Mouse (Mus musculus) embryonic fibroblast, embryonic 13.5 days (primary cell): Measurements from ENCODE around the gene Arhgef26. TPM values are rescaled to one million over a fixed set of nuclear protein-coding genes. Genes with fewer than 3 reads are reported as not detected.

ENCODE experiments used
- H3K27ac ChIP-seq: 2 replicates; pipeline ENCODE4 v1.5.1; 2012; ENCODE audit warnings: low read length, control low read depth, inconsistent platforms; ENCODE audit not compliant: insufficient read depth
- H3K4me1 ChIP-seq: 2 replicates; pipeline ENCODE4 v1.6.1; 2011; ENCODE audit warnings: low read length; ENCODE audit not compliant: control insufficient read depth, insufficient read depth
- H3K4me3 ChIP-seq: 2 replicates; pipeline ENCODE4 v1.5.1; 2011; ENCODE audit warnings: mild to moderate bottlenecking, control low read depth, low read length; ENCODE audit not compliant: insufficient read depth
- CTCF ChIP-seq: IDR thresholded peaks from 2 replicates; pipeline ENCODE4 v1.5.1; 2011; ENCODE audit warnings: mild to moderate bottlenecking, control low read depth, low read length, moderate library complexity, borderline replicate concordance; ENCODE audit not compliant: insufficient read depth
- POLR2A ChIP-seq: IDR thresholded peaks from 2 replicates; pipeline ENCODE4 v1.6.1; 2011; ENCODE audit warnings: low read depth, mild to moderate bottlenecking, control low read depth, low read length, moderate library complexity
- polyA plus RNA-seq: library from polyadenylated mRNA; stranded (reverse); fragments of >200 nt; gene quantifications from 2 replicates; pipeline ENCODE4 v1.2.4, GENCODE M21; 2011; ENCODE audit warnings: low read depth; ENCODE audit not compliant: missing spikeins, insufficient read length

Arhgef26 gene
- 0.23 and 1.1 TPM in 2 replicates for polyA plus RNA-seq

DNA sequence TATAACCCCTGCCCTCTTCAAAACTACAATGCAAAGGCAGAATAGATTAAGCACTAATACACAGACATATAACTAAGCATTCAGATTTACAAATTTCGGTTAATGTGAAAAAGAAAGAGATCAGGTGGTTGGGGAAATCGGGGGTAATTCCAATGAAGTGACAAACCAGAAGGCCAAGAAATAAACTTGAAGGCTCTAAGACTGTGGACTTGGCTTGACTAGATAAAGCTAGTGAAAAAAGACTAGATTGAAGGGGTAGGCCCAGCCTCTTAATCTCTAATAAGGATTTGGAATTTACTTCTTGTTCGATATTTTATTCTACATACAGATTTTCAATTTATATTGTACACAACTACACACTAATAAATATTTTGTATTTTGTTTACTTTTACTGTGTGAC lies at the start of gene Arhgef26:
TSS of gene Arhgef26 (plus strand) at position 301 of the 400 bp plus-strand sequence.
- no peak within 1 kb of the TSS for H3K27ac ChIP-seq
- peak within 1 kb of the TSS; percentile 67 for H3K4me3 ChIP-seq
- no peak for TF ChIP-seq CTCF
- no peak for TF ChIP-seq POLR2A
- no peaks in the 10 kb centered on the region for H3K4me1 ChIP-seq

- Histone ChIP-seq H3K4me3 (no peak overlapping the region), H3K27ac (no peak overlapping the region), H3K4me1 (no peaks in the 10 kb centered on the region)
- no peak for TF ChIP-seq POLR2A
- TF ChIP-seq CTCF, result no peak
These were observed 27.7 kb upstream of the Arhgef26 start for GRCm38 (mm10) chr3:62310493-62310892.

DNA sequence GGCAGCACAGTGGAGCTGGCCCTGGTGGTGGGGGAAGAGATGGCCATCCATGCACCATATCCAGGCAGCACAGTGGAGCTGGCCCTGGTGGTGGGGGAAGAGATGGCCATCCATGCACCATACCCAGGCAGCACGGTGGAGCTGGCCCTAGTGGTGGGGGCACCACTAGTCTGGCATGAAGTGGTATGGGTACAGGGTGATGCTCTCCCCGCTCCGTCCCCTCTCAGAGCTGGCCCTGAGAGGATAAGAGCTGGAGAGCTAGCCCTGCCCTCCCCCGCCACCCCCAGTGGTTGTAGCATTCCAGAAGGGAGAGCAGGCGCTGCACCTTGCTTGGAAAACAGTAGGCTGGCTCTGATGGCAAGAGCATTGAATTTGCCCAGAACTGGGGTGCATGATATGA lies 26.9 kb upstream of the Arhgef26 start:
- Histone ChIP-seq H3K4me1 (no peaks in the 10 kb centered on the region), H3K27ac (no peak overlapping the region), H3K4me3 (no peak overlapping the region)
- no peak for TF ChIP-seq CTCF
- TF ChIP-seq POLR2A, result no peak

DNA sequence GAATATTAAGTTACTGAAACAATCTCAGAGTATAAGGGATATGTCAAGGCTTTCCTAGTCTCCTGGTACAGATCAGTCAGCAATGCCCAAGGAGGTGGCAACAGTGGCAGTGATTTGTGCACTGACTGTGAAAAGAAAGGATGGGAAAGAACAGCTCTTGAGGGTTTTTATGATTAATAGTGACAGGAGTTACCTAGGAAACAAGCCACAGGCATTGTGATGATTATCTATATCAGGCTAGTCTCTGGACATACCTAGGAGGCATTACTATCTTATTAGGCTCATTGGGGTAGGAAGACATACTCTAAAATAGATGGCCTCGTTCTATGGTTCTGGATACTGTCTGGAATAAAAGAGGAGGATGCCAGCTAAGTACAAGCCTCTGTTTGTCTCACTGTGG lies 13.4 kb upstream of the Arhgef26 start:
- H3K27ac ChIP-seq, result no peak overlapping the region
- no peak overlapping the region for H3K4me3 ChIP-seq
- no peaks in the 10 kb centered on the region for H3K4me1 ChIP-seq
- TF ChIP-seq POLR2A (no peak), CTCF (no peak)

- Histone ChIP-seq H3K27ac (no peak overlapping the region), H3K4me3 (no peak overlapping the region), H3K4me1 (no peaks in the 10 kb centered on the region)
- TF ChIP-seq POLR2A (no peak), CTCF (no peak)
These were observed 10.2 kb upstream of the Arhgef26 start for GRCm38 (mm10) chr3:62327903-62328302.

DNA sequence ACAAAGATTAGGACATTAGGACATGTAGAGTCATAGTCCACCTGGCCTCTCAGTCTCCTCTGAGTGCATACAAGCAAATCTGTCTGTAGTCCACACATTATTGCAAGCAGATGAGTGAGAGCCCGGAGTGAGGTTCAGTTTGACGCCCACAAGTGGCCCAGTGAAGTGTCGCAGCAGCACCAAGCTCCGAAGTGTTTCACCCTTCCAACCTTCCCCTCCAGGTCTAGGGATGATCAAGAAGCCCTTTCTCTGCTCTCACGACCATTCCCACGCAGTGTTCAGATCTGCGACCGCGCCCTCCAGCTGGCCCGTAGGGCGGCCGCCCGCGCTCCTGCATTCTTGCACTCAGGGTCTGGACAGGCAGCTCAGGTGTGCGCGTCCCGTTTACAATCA lies 313 bp downstream of the Arhgef26 start:
- H3K27ac ChIP-seq, result no peak overlapping the region

DNA sequence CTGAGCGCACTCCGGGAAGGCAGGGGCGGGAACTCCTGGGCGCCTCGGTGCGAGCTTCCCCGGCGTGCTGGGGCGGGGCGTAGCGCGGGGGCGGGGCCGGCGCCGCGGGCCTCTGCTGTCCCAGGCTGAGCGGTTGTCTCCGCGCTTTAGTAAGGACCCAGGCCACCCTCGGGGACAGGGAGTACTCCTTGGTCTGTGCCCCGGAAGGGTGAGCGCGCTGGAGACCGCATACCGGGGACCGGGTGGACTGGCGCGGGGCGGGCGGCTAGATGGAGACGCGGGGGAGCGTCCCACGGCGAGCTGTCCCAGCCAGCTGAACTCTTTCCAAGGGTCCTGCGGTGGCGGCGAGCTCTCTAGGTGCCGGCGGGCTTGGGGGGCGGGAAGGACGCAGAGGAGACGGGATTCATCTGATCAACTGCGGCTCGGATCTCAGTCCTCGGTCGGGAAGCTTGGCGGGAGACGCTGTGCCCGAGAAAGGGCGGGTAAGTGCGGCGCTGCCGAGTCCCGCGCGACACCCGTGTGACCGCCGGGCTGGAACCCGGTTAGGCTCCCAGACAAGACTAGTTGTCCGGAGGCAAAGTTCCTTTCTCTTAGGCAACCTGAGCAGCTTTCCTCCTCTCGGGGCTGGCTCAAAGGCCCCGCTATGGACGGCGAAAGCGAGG lies 841 bp downstream of the Arhgef26 start:
- Histone ChIP-seq H3K4me1 (no peaks in the 10 kb centered on the region), H3K27ac (no peak overlapping the region), H3K4me3 (peak overlapping the region; percentile 67)
- TF ChIP-seq CTCF (no peak), POLR2A (no peak)

More for the DNA sequence above, 313 bp downstream of the Arhgef26 start:
- no peak for TF ChIP-seq POLR2A
- TF ChIP-seq CTCF, result no peak
- Histone ChIP-seq H3K4me1 (no peaks in the 10 kb centered on the region), H3K4me3 (peak overlapping the region; percentile 67)

DNA sequence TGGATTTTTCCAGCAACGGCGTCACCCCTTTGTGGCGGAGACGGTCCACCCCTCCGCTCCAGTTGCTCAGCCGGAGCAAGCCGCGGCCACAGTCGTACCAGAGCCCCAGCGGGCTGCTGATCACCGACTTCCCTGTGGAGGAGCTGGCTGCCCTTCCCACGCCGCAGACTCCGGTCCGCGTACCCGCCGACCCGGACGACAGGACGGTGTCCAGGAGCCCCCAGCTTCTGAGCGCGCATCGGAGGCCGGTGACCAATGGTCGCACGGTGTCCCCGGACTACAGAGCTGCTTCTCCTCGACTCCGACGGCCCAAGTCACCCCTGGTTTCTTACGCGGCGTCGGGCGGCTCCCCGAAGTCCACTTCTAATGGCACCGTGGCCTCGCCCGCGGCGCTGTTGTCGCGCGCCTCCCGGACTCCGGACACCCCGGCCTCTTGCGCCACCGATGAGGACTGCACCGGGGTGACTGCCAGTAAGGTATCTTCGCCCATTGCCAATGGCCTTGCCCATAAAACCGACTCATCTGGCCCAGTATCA lies 1.4 kb downstream of the Arhgef26 start:
- no peak for TF ChIP-seq CTCF
- no peak for TF ChIP-seq POLR2A
- no peak overlapping the region for H3K27ac ChIP-seq
- H3K4me3 ChIP-seq, result peak overlapping the region; percentile 67
- H3K4me1 ChIP-seq, result no peaks in the 10 kb centered on the region

GRCm38 (mm10) chr3:62340154-62340760 lies 2.1 kb downstream of the Arhgef26 start:
- H3K27ac ChIP-seq, result no peak overlapping the region
- H3K4me3 ChIP-seq, result no peak overlapping the region; the same call in 1 of the 2 replicates
- H3K4me1 ChIP-seq, result no peaks in the 10 kb centered on the region

DNA sequence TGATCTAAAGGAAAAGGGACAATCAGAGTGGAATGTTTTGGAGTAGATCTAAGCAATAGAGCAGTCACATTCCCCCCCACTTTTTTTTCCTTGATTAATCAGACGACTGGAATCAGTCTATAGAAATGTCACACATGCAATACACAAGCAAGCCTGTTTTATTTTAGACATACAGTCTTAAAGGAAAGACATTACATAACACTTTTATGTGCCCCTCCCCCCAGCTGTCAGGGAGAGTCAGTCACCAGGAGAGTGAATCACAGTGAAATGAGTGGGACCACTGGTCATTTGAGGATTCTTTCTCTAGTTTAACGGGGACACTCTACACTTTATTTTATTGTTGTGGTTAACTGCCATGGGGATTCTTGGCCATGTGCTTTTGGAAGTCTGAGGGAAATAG lies 2.7 kb downstream of the Arhgef26 start:
- TF ChIP-seq CTCF, result no peak
- TF ChIP-seq POLR2A, result no peak
- H3K27ac ChIP-seq, result no peak overlapping the region
- no peaks in the 10 kb centered on the region for H3K4me1 ChIP-seq
- H3K4me3 ChIP-seq, result no peak overlapping the region

More at GRCm38 (mm10) chr3:62340154-62340760, 2.1 kb downstream of the Arhgef26 start:
- no peak for TF ChIP-seq POLR2A
- no peak for TF ChIP-seq CTCF

DNA sequence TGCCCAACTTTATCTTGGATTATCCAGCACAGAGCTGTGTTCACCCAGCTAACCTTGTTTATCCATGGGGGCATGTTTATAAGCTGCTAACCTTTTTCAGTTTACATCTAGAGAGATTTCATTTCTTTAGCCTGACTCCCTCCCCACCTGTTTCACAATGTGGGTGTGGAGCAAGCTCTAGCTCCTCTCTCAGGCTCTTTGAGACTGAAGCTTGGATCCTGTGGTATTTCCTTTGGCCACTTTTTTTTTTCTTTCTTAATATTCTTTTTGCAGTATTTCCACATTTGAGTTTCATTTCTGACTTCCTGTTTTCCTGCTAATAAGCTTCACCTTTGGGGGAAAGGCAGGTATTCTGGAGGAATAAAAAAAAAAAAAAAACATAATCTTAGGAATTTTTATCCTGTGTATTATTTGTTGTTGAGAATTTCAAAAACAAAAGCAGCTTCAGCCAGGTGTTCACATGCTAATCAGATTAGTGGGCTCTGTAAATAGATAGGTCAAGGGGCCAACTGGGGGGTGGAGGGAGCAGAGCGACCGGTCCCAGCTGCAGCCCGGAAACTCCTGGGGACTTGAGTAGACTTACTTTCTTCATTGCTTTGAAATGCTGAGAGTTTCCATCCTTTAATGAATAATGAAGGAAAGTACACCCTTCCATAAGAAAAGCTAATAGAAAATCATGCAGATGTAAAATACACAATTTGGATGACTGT lies 3.5 kb downstream of the Arhgef26 start:
- Histone ChIP-seq H3K4me3 (no peak overlapping the region), H3K27ac (no peak overlapping the region), H3K4me1 (no peaks in the 10 kb centered on the region)
- TF ChIP-seq CTCF (no peak), POLR2A (no peak)
